Mouse (Mus musculus): ENCODE measurements around the gene Tomm40l.

- TF ChIP-seq CTCF (IDR thresholded peaks at IDR 0.05; ENCODE audit: extremely low read depth, insufficient read depth, insufficient read length, insufficient replicate concordance) = no peak
- no peak for TF ChIP-seq POLR2A (IDR thresholded peaks at IDR 0.05; ENCODE audit: low read depth, low read length)
Observed at GRCm38 (mm10) chr1:171231844-171232243, 9.5 kb upstream of the Tomm40l start.
